Mouse (Mus musculus): Measurements from ENCODE around the gene Zfp444.
"Not testable (repeated sequence)": the region's sequence is repeated elsewhere in the genome, so short reads cannot be mapped to it uniquely, and the experiment has no call there.

Gene Zfp444

DNA sequence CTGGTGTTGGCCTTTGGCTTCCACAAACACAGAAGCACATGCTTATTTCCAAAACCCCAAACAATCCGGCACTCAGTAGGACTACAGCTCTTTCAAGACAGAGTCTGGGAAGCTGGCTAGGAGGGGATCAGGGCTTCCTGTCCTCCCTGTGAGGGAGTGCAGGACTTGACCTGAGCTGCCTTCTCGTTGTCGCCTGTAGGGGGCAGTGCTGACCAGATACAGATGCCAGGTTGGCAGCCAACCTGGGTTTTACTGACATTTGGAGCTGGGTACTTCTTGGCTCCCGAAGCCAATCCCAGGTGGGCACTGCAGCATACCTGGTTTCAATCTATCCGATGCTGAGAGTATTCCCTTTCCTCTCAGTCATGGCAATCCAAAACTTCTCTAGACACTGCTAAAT lies 41.1 kb downstream of the Zfp444 start:
- no peak for DNase-seq (ENCODE audit: low read depth, low spot score)

DNA sequence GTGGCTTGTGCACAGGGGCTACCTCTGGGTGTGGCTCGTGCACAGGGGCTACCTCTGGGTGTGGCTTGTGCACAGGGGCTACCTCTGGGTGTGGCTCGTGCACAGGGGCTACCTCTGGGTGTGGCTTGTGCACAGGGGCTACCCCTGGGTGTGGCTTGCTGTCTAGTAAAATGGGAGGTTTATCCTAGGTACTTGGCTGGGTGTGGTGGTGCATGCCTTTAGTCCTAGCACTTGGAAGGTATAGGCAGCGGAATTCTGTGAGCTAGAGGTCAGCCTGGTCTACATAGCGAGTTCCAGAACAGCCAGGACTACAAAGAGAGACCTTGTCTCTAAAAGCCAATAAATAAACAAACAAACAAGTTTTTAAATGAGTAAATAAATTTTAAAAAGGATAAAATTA lies 42.7 kb downstream of the Zfp444 start:
- DNase-seq (ENCODE audit: low read depth, low spot score), result not testable (repeated sequence)

DNA sequence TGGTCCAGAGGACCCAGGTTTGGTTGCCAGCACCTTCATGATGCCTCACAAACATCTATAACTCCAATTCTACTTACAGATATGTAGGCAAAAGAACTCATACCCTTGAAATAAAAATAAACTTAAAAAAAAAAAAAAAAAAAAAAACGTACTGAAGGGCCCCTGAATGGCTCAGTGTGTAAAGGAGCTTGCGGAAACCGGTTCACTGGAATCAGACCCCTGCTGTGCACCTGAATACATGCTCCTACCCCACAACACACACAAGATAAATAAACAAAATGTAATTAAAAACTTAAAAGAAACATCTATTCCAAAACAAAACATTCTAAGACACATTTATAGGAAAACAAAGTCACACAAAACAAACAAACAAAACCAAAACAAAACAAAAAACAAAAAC lies 48.1 kb downstream of the Zfp444 start:
- no peak for DNase-seq (ENCODE audit: low read depth, low spot score)

DNA sequence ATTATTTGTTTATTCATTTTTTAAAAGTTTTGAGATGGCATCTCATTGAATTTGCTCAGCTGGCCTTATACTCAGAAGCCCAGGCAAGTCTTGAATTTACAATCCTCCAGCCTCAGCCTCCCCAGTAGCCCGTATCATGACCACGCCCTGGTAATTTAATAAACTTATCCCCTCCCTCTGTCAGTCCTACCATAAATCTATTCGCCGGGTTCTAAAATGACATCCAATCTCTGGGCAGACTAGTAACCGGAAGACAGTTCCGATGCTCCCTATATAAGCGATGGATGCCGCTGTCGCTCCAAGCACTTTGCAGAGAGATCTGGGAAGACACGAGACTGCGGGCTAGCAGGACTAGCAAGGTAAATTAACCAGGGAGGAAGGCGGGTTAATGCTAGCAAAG lies 50.0 kb downstream of the Zfp444 start, which contains the start of gene Zscan5b:
Gene Zscan5b, plus strand, starts transcription at position 301 of the 400 bp plus-strand sequence.
- DNase-seq (ENCODE audit: low read depth, low spot score), result no peak

DNA sequence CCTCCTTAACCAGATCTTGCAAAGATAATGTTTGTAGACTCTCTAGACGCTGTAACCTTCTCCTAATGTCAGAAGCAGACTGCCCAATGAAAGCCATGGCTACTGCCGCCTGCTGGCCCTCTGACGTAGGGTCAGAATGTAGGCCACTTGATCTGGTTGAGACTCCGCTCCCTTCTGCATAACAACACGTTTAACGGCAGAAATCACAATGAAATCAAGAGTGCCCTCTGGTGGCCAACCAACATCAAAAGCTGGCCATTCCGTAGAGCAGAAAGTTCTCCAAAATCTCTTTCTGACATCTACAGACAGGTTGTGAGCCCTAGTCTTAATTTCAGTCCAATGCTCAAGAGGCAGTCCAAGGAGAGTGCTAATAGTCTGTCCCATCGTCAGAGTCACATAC lies 56.5 kb downstream of the Zfp444 start:
- DNase-seq (ENCODE audit: low read depth, low spot score), result not testable (repeated sequence)

DNA sequence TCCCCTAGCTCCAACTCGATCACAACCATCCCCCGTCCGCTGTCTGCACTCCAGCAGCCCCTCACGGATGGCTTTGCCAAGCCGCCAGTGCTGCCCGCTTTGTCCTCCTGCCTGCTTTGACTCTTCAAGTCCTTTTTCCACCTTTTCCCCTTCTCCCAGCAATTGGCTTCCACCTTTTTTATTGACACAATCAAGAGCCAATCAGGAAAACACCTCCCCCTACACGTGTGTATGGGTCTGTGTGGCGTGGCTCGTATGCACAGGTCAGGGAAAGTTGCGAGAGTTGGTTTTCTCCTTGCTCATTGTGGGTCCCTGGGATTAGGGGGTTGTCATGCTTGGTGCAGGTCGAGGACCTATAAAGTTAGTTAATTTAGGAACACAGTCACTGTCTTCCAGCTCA lies 67.8 kb downstream of the Zfp444 start:
- DNase-seq (ENCODE audit: low read depth, low spot score), result no peak

DNA sequence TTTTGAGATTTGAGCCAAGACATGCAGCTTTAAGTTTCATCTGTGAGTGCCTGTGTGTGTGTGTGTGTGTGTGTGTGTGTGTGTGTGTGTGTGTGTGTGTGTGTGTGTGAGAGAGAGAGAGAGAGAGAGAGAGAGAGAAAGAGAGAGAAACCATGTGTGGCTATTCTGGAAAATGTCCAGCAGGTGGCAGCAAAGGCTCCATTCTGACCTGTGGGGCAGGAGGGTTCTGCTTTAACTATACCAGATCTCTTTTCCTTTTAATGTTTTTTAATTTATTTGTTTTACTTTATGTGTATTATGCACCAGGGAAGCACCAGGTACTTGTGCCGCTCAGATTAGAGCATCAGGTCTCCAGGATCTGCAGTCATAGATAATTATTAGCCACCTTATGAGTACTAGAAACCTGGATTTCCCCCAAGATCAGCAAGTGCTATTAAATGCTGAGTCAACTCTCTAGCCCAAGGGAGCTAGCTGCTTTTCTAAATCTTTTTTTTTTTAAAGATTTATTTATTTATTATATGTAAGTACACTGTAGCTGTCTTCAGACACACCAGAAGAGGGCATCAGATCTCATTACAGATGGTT lies 68.9 kb downstream of the Zfp444 start:
- peak; percentile 3 for DNase-seq (ENCODE audit: low read depth, low spot score)

Data from skeletal muscle tissue, adult 2 months (tissue).